Mouse (Mus musculus) ES-Bruce4 (cell line): ENCODE measurements around the gene AB124611.

Experiments
- CTCF ChIP-seq: IDR thresholded peaks from one replicate; pipeline ENCODE4 v1.8.1; 2011; ENCODE audit warnings: low read depth, low read length
- EP300 ChIP-seq: IDR thresholded peaks from 2 replicates; pipeline ENCODE4 v1.6.1; 2011; ENCODE audit warnings: low read depth, low read length; ENCODE audit not compliant: insufficient read depth
- POLR2A ChIP-seq: IDR thresholded peaks from one replicate; pipeline ENCODE4 v1.8.1; 2011; ENCODE audit warnings: low read length; ENCODE audit not compliant: insufficient read depth

DNA sequence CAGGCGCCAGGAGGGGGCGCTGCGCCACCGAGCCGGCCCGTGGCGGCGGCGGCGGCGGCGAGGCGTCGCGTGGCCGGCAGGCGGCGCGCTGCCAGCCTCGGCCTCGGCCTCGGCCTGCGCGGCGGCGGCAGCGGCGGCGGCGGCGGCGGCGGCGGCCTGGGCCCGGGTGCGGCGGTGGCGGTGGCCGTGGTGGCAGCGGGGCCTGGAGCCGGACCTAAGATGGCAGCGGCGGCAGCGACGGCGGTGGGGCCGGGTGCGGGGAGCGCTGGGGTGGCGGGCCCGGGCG, 20.8 kb downstream of the AB124611 start, which contains the start of gene Carm1:
- TF ChIP-seq POLR2A (no peak), EP300 (no peak), CTCF (peak; percentile 37)
